Mouse (Mus musculus) liver, embryonic 16.5 days (tissue): ENCODE measurements around the gene Kif17. TPM values are rescaled to one million over a fixed set of nuclear protein-coding genes. Genes with fewer than 3 reads are reported as not detected.

Source experiments
- ATAC-seq: fragments of 200-750 bp; cut with Nextera tagmentation; 2 replicates; pipeline ENCODE4 v1.8.0; 2017; ENCODE audit warnings: low read depth, mild to moderate bottlenecking, moderate number of reproducible peaks, moderate library complexity
- H3K27ac ChIP-seq: fragments of 300-500 bp; sonication (generic); 2 replicates; pipeline ENCODE4 v1.5.1; 2014; ENCODE audit warnings: mild to moderate bottlenecking, low read length
- H3K27me3 ChIP-seq: fragments of 300-500 bp; sonication (generic); 2 replicates; pipeline ENCODE4 v1.6.1; 2014; ENCODE audit warnings: low read depth, low read length, mixed read lengths; ENCODE audit not compliant: control insufficient read depth, insufficient read depth
- H3K36me3 ChIP-seq: fragments of 300-500 bp; sonication (generic); 2 replicates; pipeline ENCODE4 v1.6.1; 2014; ENCODE audit warnings: mild to moderate bottlenecking; ENCODE audit not compliant: control insufficient read depth, insufficient read depth
- H3K4me1 ChIP-seq: fragments of 300-500 bp; sonication (generic); 2 replicates; pipeline ENCODE4 v1.6.1; 2014; ENCODE audit warnings: low read depth, low read length, mixed read lengths; ENCODE audit not compliant: control insufficient read depth
- H3K4me2 ChIP-seq: fragments of 300-500 bp; sonication (generic); 2 replicates; pipeline ENCODE4 v1.6.1; 2014; ENCODE audit warnings: low read depth, low read length, mixed read lengths
- H3K4me3 ChIP-seq: fragments of 300-500 bp; sonication (generic); 2 replicates; pipeline ENCODE4 v1.5.1; 2014; ENCODE audit warnings: low read depth, mild to moderate bottlenecking, low read length
- H3K9ac ChIP-seq: fragments of 300-500 bp; sonication (generic); 2 replicates; pipeline ENCODE4 v1.6.1; 2014; ENCODE audit warnings: low read depth, low read length
- H3K9me3 ChIP-seq: fragments of 300-500 bp; sonication (generic); replicated peaks from 2 replicates; pipeline ENCODE4 v1.6.1; 2016; ENCODE audit warnings: low read length; ENCODE audit not compliant: control insufficient read depth
- WGBS: fragments of 180-500 bp; shearing (Covaris S2); extraction: QIAGEN DNeasy Blood & Tissue Kit; methylation state at CpG from one replicate; pipeline ENCODE4 v1.1.7; 2014; ENCODE audit not compliant: insufficient replicate concordance; 5-methylcytosine and 5-hydroxymethylcytosine counted together
- polyA plus RNA-seq: library from polyadenylated mRNA; unstranded; fragments of >200 nt; fragmentation: Nextera tagmentation; extraction: Ambion mirVana; gene quantifications from 2 replicates; pipeline ENCODE4 v1.2.1, GENCODE M21; 2015

Kif17 gene
- polyA plus RNA-seq, 1 experiment from 2014 or later, result 0.35 TPM

- no peak for ATAC-seq
- Histone ChIP-seq H3K36me3 (no peaks in the 10 kb centered on the region), H3K4me1 (peaks cover 2% of the 10 kb centered on the region), H3K4me3 (no peak overlapping the region), H3K27me3 (no peaks in the 10 kb centered on the region; the same call in 1 of the 2 replicates), H3K4me2 (no peak overlapping the region), H3K9me3 (no peaks in the 10 kb centered on the region), H3K27ac (no peak overlapping the region), H3K9ac (no peak overlapping the region)
- WGBS, result 29% methylated on average over 5 of the region's 5 CpGs
Observed at GRCm38 (mm10) chr4:138336876-138337275, 86.6 kb downstream of the Kif17 start.

- Histone ChIP-seq H3K4me2 (no peak overlapping the region), H3K4me3 (no peak overlapping the region), H3K27me3 (no peaks in the 10 kb centered on the region; the same call in 1 of the 2 replicates), H3K9ac (no peak overlapping the region), H3K36me3 (no peaks in the 10 kb centered on the region), H3K9me3 (no peaks in the 10 kb centered on the region), H3K27ac (no peak overlapping the region), H3K4me1 (peaks cover 2% of the 10 kb centered on the region)
- 54% methylated on average over 9 of the region's 9 CpGs for WGBS
- ATAC-seq, result no peak
Observed at GRCm38 (mm10) chr4:138337341-138337740, 87.1 kb downstream of the Kif17 start.

- Histone ChIP-seq H3K4me3 (no peak overlapping the region), H3K4me1 (peaks cover 6% of the 10 kb centered on the region), H3K9ac (no peak overlapping the region), H3K27me3 (no peaks in the 10 kb centered on the region; the same call in 1 of the 2 replicates), H3K4me2 (no peak overlapping the region), H3K9me3 (no peaks in the 10 kb centered on the region), H3K27ac (no peak overlapping the region), H3K36me3 (no peaks in the 10 kb centered on the region)
- 23% methylated on average over 4 of the region's 4 CpGs for WGBS
- ATAC-seq, result no peak
Observed at GRCm38 (mm10) chr4:138339963-138340362, 89.7 kb downstream of the Kif17 start.

GRCm38 (mm10) chr4:138341393-138341792 lies 91.2 kb downstream of the Kif17 start:
- Histone ChIP-seq H3K4me2 (no peak overlapping the region), H3K9me3 (no peaks in the 10 kb centered on the region), H3K36me3 (no peaks in the 10 kb centered on the region), H3K9ac (no peak overlapping the region), H3K27me3 (no peaks in the 10 kb centered on the region; the same call in 1 of the 2 replicates), H3K4me1 (peaks cover 6% of the 10 kb centered on the region), H3K27ac (no peak overlapping the region), H3K4me3 (no peak overlapping the region)
- no peak for ATAC-seq
- 56% methylated on average over 8 of the region's 8 CpGs for WGBS

- peaks cover 6% of the 10 kb centered on the region for H3K4me1 ChIP-seq
- H3K36me3 ChIP-seq, result no peaks in the 10 kb centered on the region
- H3K27ac ChIP-seq, result peak overlapping the region; percentile 51
- H3K27me3 ChIP-seq, result no peaks in the 10 kb centered on the region; the same call in 1 of the 2 replicates
- no peak for ATAC-seq
- H3K9ac ChIP-seq, result no peak overlapping the region
- H3K4me3 ChIP-seq, result no peak overlapping the region
- WGBS, result 63% methylated on average over 7 of the region's 7 CpGs
- H3K9me3 ChIP-seq, result no peaks in the 10 kb centered on the region
- no peak overlapping the region for H3K4me2 ChIP-seq
Observed at GRCm38 (mm10) chr4:138342048-138342447, 91.8 kb downstream of the Kif17 start.

- Histone ChIP-seq H3K36me3 (no peaks in the 10 kb centered on the region), H3K4me1 (peaks cover 5% of the 10 kb centered on the region), H3K27ac (peak overlapping the region; percentile 76), H3K9ac (no peak overlapping the region), H3K9me3 (no peaks in the 10 kb centered on the region), H3K27me3 (no peaks in the 10 kb centered on the region; the same call in 1 of the 2 replicates), H3K4me3 (no peak overlapping the region), H3K4me2 (no peak overlapping the region)
- WGBS, result 45% methylated on average over 6 of the region's 6 CpGs
- ATAC-seq, result peak; percentile 89
Observed at GRCm38 (mm10) chr4:138342778-138343177, 92.5 kb downstream of the Kif17 start.

- 69% methylated on average over 10 of the region's 10 CpGs for WGBS
- peak overlapping the region; percentile 76 for H3K27ac ChIP-seq
- no peak overlapping the region for H3K4me3 ChIP-seq
- no peak for ATAC-seq
- H3K4me1 ChIP-seq, result peaks cover 5% of the 10 kb centered on the region
- no peak overlapping the region for H3K4me2 ChIP-seq
- no peak overlapping the region for H3K9ac ChIP-seq
- H3K9me3 ChIP-seq, result no peaks in the 10 kb centered on the region
- no peaks in the 10 kb centered on the region; the same call in 1 of the 2 replicates for H3K27me3 ChIP-seq
- no peaks in the 10 kb centered on the region for H3K36me3 ChIP-seq
Observed at GRCm38 (mm10) chr4:138343341-138343837, 93.2 kb downstream of the Kif17 start.

GRCm38 (mm10) chr4:138344891-138345545 lies 94.8 kb downstream of the Kif17 start:
- Histone ChIP-seq H3K9ac (no peak overlapping the region), H3K27me3 (no peaks in the 10 kb centered on the region; the same call in 1 of the 2 replicates), H3K4me1 (peaks cover 5% of the 10 kb centered on the region), H3K9me3 (no peaks in the 10 kb centered on the region), H3K4me3 (no peak overlapping the region), H3K27ac (no peak overlapping the region), H3K4me2 (no peak overlapping the region), H3K36me3 (no peaks in the 10 kb centered on the region)
- ATAC-seq, result no peak
- WGBS, result 58% methylated on average over 9 of the region's 9 CpGs

- 55% methylated on average over 1 of the region's 1 CpGs for WGBS
- Histone ChIP-seq H3K9me3 (no peaks in the 10 kb centered on the region), H3K9ac (no peak overlapping the region), H3K27ac (no peak overlapping the region), H3K4me3 (no peak overlapping the region), H3K36me3 (no peaks in the 10 kb centered on the region), H3K4me2 (no peak overlapping the region), H3K27me3 (no peaks in the 10 kb centered on the region), H3K4me1 (peaks cover 5% of the 10 kb centered on the region)
- no peak for ATAC-seq
Observed at GRCm38 (mm10) chr4:138347280-138347679, 97.0 kb downstream of the Kif17 start.
